Mouse (Mus musculus): ENCODE measurements around the gene Slc19a3. TPM values are rescaled to one million over a fixed set of nuclear protein-coding genes. Genes with fewer than 3 reads are reported as not detected.

Gene Slc19a3
- total and polyA plus RNA-seq, 3 experiments: not detected

DNA sequence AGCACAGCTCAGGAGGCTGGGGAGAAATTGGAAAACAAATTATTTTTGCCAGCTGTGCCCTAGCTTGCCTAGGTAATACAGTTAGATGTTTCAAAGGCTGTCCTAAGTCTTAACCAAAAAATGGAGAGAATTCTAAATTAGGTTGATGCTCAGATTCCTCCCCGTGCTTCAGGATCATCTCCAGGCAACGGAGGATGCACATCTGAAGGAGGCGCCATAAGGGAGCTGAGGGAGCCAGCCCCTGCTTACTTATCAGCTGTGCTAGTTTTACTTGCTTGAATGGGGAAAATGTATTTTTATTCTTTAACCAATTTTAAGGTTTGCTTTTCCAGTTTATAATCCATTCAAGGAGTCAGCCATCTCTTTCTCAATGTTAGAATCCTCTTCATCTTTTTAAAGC is 44.3 kb downstream of the Slc19a3 start:
- Histone ChIP-seq H3K9ac (ENCODE audit: control insufficient read depth, low read depth, low read length, poor library complexity, severe bottlenecking) (no peak overlapping the region), H3K36me3 (ENCODE audit: control insufficient read depth in 1 of 2, insufficient read depth in 2 of 2, low read length in 2 of 2) (no peaks in the 10 kb centered on the region), H3K79me2 (ENCODE audit: control insufficient read depth, insufficient read depth, low read length, poor library complexity) (no peaks in the 10 kb centered on the region)

DNA sequence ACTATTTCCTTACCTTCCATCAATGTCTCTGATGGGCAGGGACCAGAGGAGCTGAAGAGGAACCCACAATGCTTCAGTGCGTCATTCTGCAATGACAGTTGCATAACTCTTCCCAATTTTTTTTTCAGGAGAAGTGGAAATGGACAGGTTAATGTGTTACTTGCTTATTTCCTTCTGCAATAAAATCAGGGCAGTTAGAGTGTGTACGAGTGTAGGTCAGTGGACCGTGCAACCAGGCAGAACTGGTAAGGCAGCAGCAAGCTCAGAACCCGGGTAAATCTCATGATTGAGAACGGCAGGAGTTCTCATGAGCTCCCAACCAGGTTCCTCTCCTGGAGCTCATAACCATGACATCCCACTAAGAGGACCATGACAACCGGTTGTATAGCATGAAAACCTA is 46.2 kb downstream of the Slc19a3 start:
- Histone ChIP-seq H3K79me2 (ENCODE audit: control insufficient read depth, insufficient read depth, low read length, poor library complexity) (no peaks in the 10 kb centered on the region), H3K9me3 (replicated peaks; ENCODE audit: insufficient read depth, low read length) (no peaks in the 10 kb centered on the region), H3K27me3 (ENCODE audit: control insufficient read depth in 1 of 2, insufficient read depth in 2 of 2, low read length in 2 of 2) (no peaks in the 10 kb centered on the region; a peak in 1 of 4 replicates), H3K9ac (ENCODE audit: control insufficient read depth, low read depth, low read length, poor library complexity, severe bottlenecking) (no peak overlapping the region), H3K36me3 (ENCODE audit: control insufficient read depth in 1 of 2, insufficient read depth in 2 of 2, low read length in 2 of 2) (no peaks in the 10 kb centered on the region), H3K27ac (ENCODE audit: control insufficient read depth, low read depth, low read length) (no peak overlapping the region), H3K4me1 (ENCODE audit: control insufficient read depth in 1 of 2, insufficient read depth in 2 of 2, low read length in 2 of 2) (no peaks in the 10 kb centered on the region), H3K4me3 (ENCODE audit: control insufficient read depth in 1 of 2, insufficient read depth in 1 of 2, low read depth in 2 of 2, low read length in 2 of 2) (no peak overlapping the region)
- DNase-seq (ENCODE audit: low read depth, low spot score): no peak
- TF ChIP-seq HCFC1 (IDR thresholded peaks at IDR 0.05; ENCODE audit: low read depth, low read length) (no peak), UBTF (IDR thresholded peaks at IDR 0.05; ENCODE audit: borderline replicate concordance, insufficient read depth, low read depth, low read length) (no peak), TBP (IDR thresholded peaks at IDR 0.05; ENCODE audit: low read depth, low read length) (no peak), MAZ (IDR thresholded peaks at IDR 0.05; ENCODE audit: low read depth, low read length) (no peak), CHD2 (IDR thresholded peaks at IDR 0.05; ENCODE audit: low read length) (no peak), RCOR1 (IDR thresholded peaks at IDR 0.05; ENCODE audit: low read depth, low read length) (no peak), JUND (IDR thresholded peaks at IDR 0.05; ENCODE audit: low read depth, low read length) (no peak), ZKSCAN1 (IDR thresholded peaks at IDR 0.05; ENCODE audit: low read depth, low read length) (no peak), TCF12 (IDR thresholded peaks at IDR 0.05; ENCODE audit: low read depth, low read length) (no peak), USF1 (IDR thresholded peaks at IDR 0.05; ENCODE audit: low read depth, low read length) (no peak)

More for the DNA sequence above, 44.3 kb downstream of the Slc19a3 start:
- no peak for TF ChIP-seq ZMIZ1 (IDR thresholded peaks at IDR 0.05; ENCODE audit: low read depth, low read length)
- no peak for TF ChIP-seq ZKSCAN1 (IDR thresholded peaks at IDR 0.05; ENCODE audit: low read depth, low read length)
- no peak for TF ChIP-seq NRF1 (IDR thresholded peaks at IDR 0.05; ENCODE audit: insufficient read depth, low read depth, low read length, poor library complexity, severe bottlenecking)
- TF ChIP-seq SMC3 (IDR thresholded peaks at IDR 0.05; ENCODE audit: low read depth, low read length): no peak
- TF ChIP-seq CTCF (IDR thresholded peaks at IDR 0.05 in 2 of 3, conservative IDR thresholded peaks at IDR 0.05 in 1 of 3; ENCODE audit: control insufficient read depth in 1 of 3, insufficient read depth in 1 of 3, low read depth in 2 of 3, low read length in 3 of 3, poor library complexity in 1 of 3, severe bottlenecking in 1 of 3): no peak
- TF ChIP-seq RCOR1 (IDR thresholded peaks at IDR 0.05; ENCODE audit: low read depth, low read length): no peak
- no peak for TF ChIP-seq RAD21 (IDR thresholded peaks at IDR 0.05; ENCODE audit: low read depth, low read length)
- no peak for TF ChIP-seq ETS1 (IDR thresholded peaks at IDR 0.05; ENCODE audit: low read depth, low read length)
- TF ChIP-seq HCFC1 (IDR thresholded peaks at IDR 0.05; ENCODE audit: low read depth, low read length): no peak
- no peak for TF ChIP-seq TCF12 (IDR thresholded peaks at IDR 0.05; ENCODE audit: low read depth, low read length)
- no peak for TF ChIP-seq CHD1 (IDR thresholded peaks at IDR 0.05; ENCODE audit: low read depth, low read length)
- no peak for TF ChIP-seq ELF1 (IDR thresholded peaks at IDR 0.05; ENCODE audit: low read depth, low read length)
- TF ChIP-seq NELFE (IDR thresholded peaks at IDR 0.05; ENCODE audit: low read depth, low read length): no peak
- TF ChIP-seq ZNF384 (IDR thresholded peaks at IDR 0.05; ENCODE audit: low read depth, low read length): no peak
- no peak for TF ChIP-seq SIN3A (IDR thresholded peaks at IDR 0.05; ENCODE audit: low read length)
- no peak for TF ChIP-seq MAFK (IDR thresholded peaks at IDR 0.05; ENCODE audit: borderline replicate concordance, low read depth, low read length)
- no peak for TF ChIP-seq ZC3H11A (IDR thresholded peaks at IDR 0.05; ENCODE audit: low read depth, low read length)
- no peak for TF ChIP-seq MEF2A (IDR thresholded peaks at IDR 0.05; ENCODE audit: extremely low read depth, insufficient replicate concordance, low read depth, low read length, poor library complexity, severe bottlenecking)
- H3K27me3 ChIP-seq (ENCODE audit: control insufficient read depth in 1 of 2, insufficient read depth in 2 of 2, low read length in 2 of 2): no peaks in the 10 kb centered on the region
- H3K27ac ChIP-seq (ENCODE audit: control insufficient read depth, low read depth, low read length): no peak overlapping the region
- no peak for DNase-seq (ENCODE audit: low read depth, low spot score)
- no peaks in the 10 kb centered on the region for H3K4me1 ChIP-seq (ENCODE audit: control insufficient read depth in 1 of 2, insufficient read depth in 2 of 2, low read length in 2 of 2)
- no peaks in the 10 kb centered on the region for H3K9me3 ChIP-seq (replicated peaks; ENCODE audit: insufficient read depth, low read length)
- H3K4me3 ChIP-seq (ENCODE audit: control insufficient read depth in 1 of 2, insufficient read depth in 1 of 2, low read depth in 2 of 2, low read length in 2 of 2): no peak overlapping the region

Data from MEL (cell line).